Mouse (Mus musculus): ENCODE measurements at regions not wholly inside any gene's neighbourhood (a gene's known extent, or its start where the extent isn't known, plus 50 kb on each side); places are given as distances from the start of the nearest gene placed in this dataset.

- 63% methylated on average over 7 of the region's 7 CpGs for WGBS (ENCODE audit: insufficient replicate concordance)
- no peaks in the 10 kb centered on the region for H3K36me3 ChIP-seq (replicated peaks)
- H3K4me2 ChIP-seq: no peak overlapping the region
- no peaks in the 10 kb centered on the region for H3K9me3 ChIP-seq (replicated peaks)
- ATAC-seq (ENCODE audit: insufficient read depth): no peak
- H3K27me3 ChIP-seq: no peaks in the 10 kb centered on the region
- H3K4me3 ChIP-seq (replicated peaks): no peak overlapping the region
- H3K27ac ChIP-seq (replicated peaks): no peak overlapping the region
- H3K4me1 ChIP-seq (replicated peaks): no peaks in the 10 kb centered on the region
- H3K9ac ChIP-seq: no peak overlapping the region
These were observed 237.1 kb downstream of the Rps15a start for GRCm38 (mm10) chr7:117878903-117879302.

- WGBS (ENCODE audit: insufficient replicate concordance): 65% methylated on average over 2 of the region's 2 CpGs
- no peak overlapping the region for H3K4me2 ChIP-seq
- no peaks in the 10 kb centered on the region for H3K27me3 ChIP-seq
- no peaks in the 10 kb centered on the region for H3K4me1 ChIP-seq (replicated peaks)
- H3K27ac ChIP-seq (replicated peaks): no peak overlapping the region
- H3K4me3 ChIP-seq (replicated peaks): no peak overlapping the region
- no peak for ATAC-seq (ENCODE audit: insufficient read depth)
- H3K9me3 ChIP-seq (replicated peaks): no peaks in the 10 kb centered on the region
- no peaks in the 10 kb centered on the region for H3K36me3 ChIP-seq (replicated peaks)
- no peak overlapping the region for H3K9ac ChIP-seq
These were observed 240.7 kb downstream of the Rps15a start for GRCm38 (mm10) chr7:117875241-117875640.

- no peak for ATAC-seq (ENCODE audit: insufficient read depth)
- H3K4me3 ChIP-seq (replicated peaks): no peak overlapping the region
- H3K36me3 ChIP-seq (replicated peaks): no peaks in the 10 kb centered on the region
- H3K4me2 ChIP-seq: no peak overlapping the region
- H3K4me1 ChIP-seq (replicated peaks): no peaks in the 10 kb centered on the region
- H3K9me3 ChIP-seq (replicated peaks): no peaks in the 10 kb centered on the region
- no peaks in the 10 kb centered on the region for H3K27me3 ChIP-seq
- WGBS (ENCODE audit: insufficient replicate concordance): 59% methylated on average over 6 of the region's 6 CpGs
- H3K9ac ChIP-seq: no peak overlapping the region
- H3K27ac ChIP-seq (replicated peaks): no peak overlapping the region
These were observed 256.6 kb downstream of the Rps15a start for GRCm38 (mm10) chr7:117859419-117859818.

- 65% methylated on average over 5 of the region's 5 CpGs for WGBS (ENCODE audit: insufficient replicate concordance)
These were observed 260.0 kb downstream of the Rps15a start for GRCm38 (mm10) chr7:117855955-117856354.

GRCm38 (mm10) chr7:117853716-117854115, 262.3 kb downstream of the Rps15a start:
- Histone ChIP-seq H3K4me2 (no peak overlapping the region), H3K36me3 (replicated peaks) (no peaks in the 10 kb centered on the region), H3K9me3 (replicated peaks) (no peaks in the 10 kb centered on the region), H3K27me3 (no peaks in the 10 kb centered on the region), H3K4me1 (replicated peaks) (no peaks in the 10 kb centered on the region), H3K27ac (replicated peaks) (no peak overlapping the region), H3K4me3 (replicated peaks) (no peak overlapping the region), H3K9ac (no peak overlapping the region)
- whole genome bisulfite sequencing (ENCODE audit: insufficient replicate concordance): 55% methylated on average over 4 of the region's 4 CpGs
- ATAC-seq (ENCODE audit: insufficient read depth): no peak

More at GRCm38 (mm10) chr7:117855955-117856354, 260.0 kb downstream of the Rps15a start:
- Histone ChIP-seq H3K27ac (replicated peaks) (no peak overlapping the region), H3K4me3 (replicated peaks) (no peak overlapping the region), H3K4me2 (no peak overlapping the region), H3K36me3 (replicated peaks) (no peaks in the 10 kb centered on the region), H3K9ac (no peak overlapping the region), H3K27me3 (no peaks in the 10 kb centered on the region), H3K9me3 (replicated peaks) (no peaks in the 10 kb centered on the region), H3K4me1 (replicated peaks) (no peaks in the 10 kb centered on the region)
- ATAC-seq (ENCODE audit: insufficient read depth): no peak

- no peaks in the 10 kb centered on the region for H3K4me1 ChIP-seq (replicated peaks)
- no peaks in the 10 kb centered on the region for H3K9me3 ChIP-seq (replicated peaks)
- no peak overlapping the region for H3K27ac ChIP-seq (replicated peaks)
- no peak overlapping the region for H3K4me3 ChIP-seq (replicated peaks)
- no peaks in the 10 kb centered on the region for H3K27me3 ChIP-seq
- H3K4me2 ChIP-seq: no peak overlapping the region
- no peak overlapping the region for H3K9ac ChIP-seq
- ATAC-seq (ENCODE audit: insufficient read depth): no peak
- H3K36me3 ChIP-seq (replicated peaks): no peaks in the 10 kb centered on the region
- WGBS (ENCODE audit: insufficient replicate concordance): 52% methylated on average over 2 of the region's 2 CpGs
These were observed 263.1 kb downstream of the Rps15a start for GRCm38 (mm10) chr7:117852866-117853265.

GRCm38 (mm10) chr7:117850822-117851221, 265.2 kb downstream of the Rps15a start:
- Histone ChIP-seq H3K9me3 (replicated peaks) (no peaks in the 10 kb centered on the region), H3K27me3 (no peaks in the 10 kb centered on the region), H3K27ac (replicated peaks) (no peak overlapping the region), H3K36me3 (replicated peaks) (no peaks in the 10 kb centered on the region), H3K9ac (no peak overlapping the region), H3K4me3 (replicated peaks) (no peak overlapping the region), H3K4me1 (replicated peaks) (no peaks in the 10 kb centered on the region), H3K4me2 (no peak overlapping the region)
- WGBS (ENCODE audit: insufficient replicate concordance): 71% methylated on average over 6 of the region's 6 CpGs
- ATAC-seq (ENCODE audit: insufficient read depth): no peak

GRCm38 (mm10) chr7:117846041-117846440, 269.9 kb downstream of the Rps15a start:
- no peak overlapping the region for H3K27ac ChIP-seq (replicated peaks)
- no peaks in the 10 kb centered on the region for H3K27me3 ChIP-seq
- H3K9ac ChIP-seq: no peak overlapping the region
- no peak overlapping the region for H3K4me2 ChIP-seq
- no peak overlapping the region for H3K4me3 ChIP-seq (replicated peaks)
- WGBS (ENCODE audit: insufficient replicate concordance): 53% methylated on average over 5 of the region's 5 CpGs
- H3K4me1 ChIP-seq (replicated peaks): no peaks in the 10 kb centered on the region
- no peaks in the 10 kb centered on the region for H3K36me3 ChIP-seq (replicated peaks)
- no peak for ATAC-seq (ENCODE audit: insufficient read depth)
- no peaks in the 10 kb centered on the region for H3K9me3 ChIP-seq (replicated peaks)

GRCm38 (mm10) chr7:117842780-117843179, 273.2 kb downstream of the Rps15a start:
- H3K27ac ChIP-seq (replicated peaks): no peak overlapping the region
- no peaks in the 10 kb centered on the region for H3K9me3 ChIP-seq (replicated peaks)
- no peaks in the 10 kb centered on the region for H3K36me3 ChIP-seq (replicated peaks)
- H3K4me1 ChIP-seq (replicated peaks): no peaks in the 10 kb centered on the region
- no peak overlapping the region for H3K4me3 ChIP-seq (replicated peaks)
- 39% methylated on average over 5 of the region's 5 CpGs for WGBS (ENCODE audit: insufficient replicate concordance)
- no peaks in the 10 kb centered on the region for H3K27me3 ChIP-seq
- H3K9ac ChIP-seq: no peak overlapping the region
- ATAC-seq (ENCODE audit: insufficient read depth): no peak
- no peak overlapping the region for H3K4me2 ChIP-seq

- no peak overlapping the region for H3K4me3 ChIP-seq (replicated peaks)
- ATAC-seq (ENCODE audit: insufficient read depth): no peak
- WGBS (ENCODE audit: insufficient replicate concordance): 9% methylated on average over 3 of the region's 3 CpGs
- H3K4me2 ChIP-seq: no peak overlapping the region
- no peaks in the 10 kb centered on the region for H3K9me3 ChIP-seq (replicated peaks)
- no peaks in the 10 kb centered on the region for H3K27me3 ChIP-seq
- no peak overlapping the region for H3K9ac ChIP-seq
- no peaks in the 10 kb centered on the region for H3K36me3 ChIP-seq (replicated peaks)
- H3K4me1 ChIP-seq (replicated peaks): no peaks in the 10 kb centered on the region
- no peak overlapping the region for H3K27ac ChIP-seq (replicated peaks)
These were observed 321.0 kb downstream of the Rps15a start for GRCm38 (mm10) chr7:117795035-117795434.

- no peak for ATAC-seq (ENCODE audit: insufficient read depth)
- Histone ChIP-seq H3K27ac (replicated peaks) (no peak overlapping the region), H3K36me3 (replicated peaks) (no peaks in the 10 kb centered on the region), H3K4me1 (replicated peaks) (no peaks in the 10 kb centered on the region), H3K4me2 (no peak overlapping the region), H3K27me3 (no peaks in the 10 kb centered on the region), H3K9me3 (replicated peaks) (no peaks in the 10 kb centered on the region), H3K4me3 (replicated peaks) (no peak overlapping the region), H3K9ac (no peak overlapping the region)
- 45% methylated on average over 6 of the region's 6 CpGs for WGBS (ENCODE audit: insufficient replicate concordance)
These were observed 322.0 kb downstream of the Rps15a start for GRCm38 (mm10) chr7:117793991-117794390.

GRCm38 (mm10) chr7:117792456-117792855, 323.5 kb downstream of the Rps15a start:
- 61% methylated on average over 4 of the region's 4 CpGs for WGBS (ENCODE audit: insufficient replicate concordance)

More at GRCm38 (mm10) chr7:117792456-117792855, 323.5 kb downstream of the Rps15a start:
- Histone ChIP-seq H3K27me3 (no peaks in the 10 kb centered on the region), H3K27ac (replicated peaks) (no peak overlapping the region), H3K9me3 (replicated peaks) (no peaks in the 10 kb centered on the region), H3K9ac (no peak overlapping the region), H3K4me2 (no peak overlapping the region), H3K4me1 (replicated peaks) (no peaks in the 10 kb centered on the region), H3K36me3 (replicated peaks) (no peaks in the 10 kb centered on the region), H3K4me3 (replicated peaks) (no peak overlapping the region)
- no peak for ATAC-seq (ENCODE audit: insufficient read depth)

All from liver, embryonic 15.5 days (tissue).